Mouse (Mus musculus): ENCODE results near the gene Mapk12.

The Mapk12 gene

DNA sequence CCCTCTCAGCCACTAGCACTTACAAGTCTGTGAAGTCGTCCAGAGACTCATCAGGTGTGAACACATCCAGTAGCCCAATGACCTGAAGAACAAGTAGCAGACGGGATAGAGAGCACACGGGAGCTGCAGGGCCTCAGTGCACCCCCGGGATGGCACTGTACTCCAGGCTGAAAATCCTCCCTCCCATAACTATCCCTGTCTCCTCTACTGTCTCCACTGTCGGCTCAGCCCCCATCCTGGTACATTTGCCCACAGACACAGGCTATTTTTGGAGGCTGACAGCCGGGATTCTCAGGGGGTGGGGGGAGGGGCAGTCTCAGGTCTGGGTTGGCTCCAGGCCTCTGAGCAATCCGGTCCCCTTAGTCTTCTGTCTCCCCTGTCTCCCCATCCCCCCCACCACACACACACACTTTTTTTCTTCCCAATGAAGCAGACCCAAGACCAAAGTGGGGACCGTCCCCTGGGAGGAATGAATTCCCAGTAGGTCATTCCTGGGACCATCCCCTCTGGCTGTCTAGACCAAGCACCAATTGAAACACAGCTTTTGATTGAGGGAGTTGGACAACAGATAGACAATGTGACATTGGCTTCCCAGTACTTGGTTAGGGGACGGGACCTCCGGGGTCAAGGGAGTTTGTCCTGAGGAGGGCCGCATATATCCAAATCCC, 3.0 kb downstream of the Mapk12 start:
- CTCF ChIA-PET, result interaction anchor here in 1 of 4 experiments (1.6 kb wide), 1 partner anchor 9 kb away, joined by 7 read pairs; the partner anchor contains the start of gene Hdac10
- POLR2A ChIA-PET, result interaction anchor here in 2 of 4 experiments (0.6 to 1.6 kb wide), 4 partner anchors 9 to 270 kb away, joined by 3 to 10 read pairs (median 5); partner anchors contain the start of gene Hdac10 (in 2 of the 2)

DNA sequence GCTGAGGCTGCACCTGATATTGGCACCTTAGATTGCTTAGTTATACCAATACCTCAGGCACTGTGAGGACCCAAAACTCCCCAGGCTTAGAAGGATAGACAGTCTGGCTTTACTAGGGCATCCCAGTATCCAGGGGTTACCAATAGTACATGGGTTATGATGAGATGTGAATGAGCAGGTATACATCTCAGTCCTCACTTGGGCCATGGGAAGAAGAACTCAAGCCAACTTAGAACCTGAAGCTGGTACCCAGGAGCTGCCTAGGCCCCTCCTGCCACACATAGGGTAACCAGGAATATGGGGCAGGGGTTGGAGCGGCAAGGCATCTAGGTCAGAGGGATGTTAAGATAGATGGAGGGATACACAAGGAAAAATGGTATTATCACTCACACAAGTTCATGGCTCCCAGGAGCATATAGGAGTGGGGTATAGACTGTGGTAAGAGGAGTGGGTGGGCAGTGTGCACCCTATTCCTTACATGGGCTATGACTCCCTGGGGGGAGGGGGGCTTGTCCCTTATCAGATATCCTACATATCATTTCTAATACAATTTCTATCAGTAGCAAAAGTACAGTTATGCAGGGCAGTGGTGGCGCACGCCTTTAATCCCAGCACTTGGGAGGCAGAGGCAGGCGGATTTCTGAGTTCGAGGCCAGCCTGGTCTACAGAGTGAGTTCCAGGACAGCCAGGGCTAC, 3.9 kb downstream of the Mapk12 start:
- CTCF ChIA-PET, result no interaction called here
- POLR2A ChIA-PET, result interaction anchor here in 1 of 4 experiments (1.6 to 1.9 kb wide), 2 partner anchors 8 to 13 kb away, joined by 4 to 5 read pairs; partner anchors contain the start of gene Hdac10

DNA sequence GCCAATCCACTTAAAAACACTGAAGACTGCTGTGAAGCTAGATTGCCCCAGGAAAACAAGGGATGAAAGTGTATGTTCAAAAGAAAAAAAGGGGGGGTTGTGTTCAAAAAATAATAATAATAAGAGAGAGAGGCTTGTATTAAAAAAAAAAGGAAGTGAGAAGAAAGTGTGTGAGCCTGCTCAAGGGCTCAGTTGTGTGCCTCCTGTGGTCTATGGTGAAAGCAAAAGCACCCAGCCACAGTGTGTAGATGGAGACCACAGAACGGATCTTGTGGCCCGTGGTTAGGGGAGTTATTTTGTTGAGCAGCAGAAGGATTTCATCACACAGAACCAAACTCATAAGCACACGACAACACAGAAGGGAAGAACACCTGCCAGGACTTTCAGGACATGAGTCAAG, 9.2 kb downstream of the Mapk12 start:
- CTCF ChIA-PET, result interaction anchor here in 1 of 4 experiments (0.5 kb wide), 1 partner anchor 79 kb away, joined by 3 read pairs; no protein-coding TSS in a partner anchor
- POLR2A ChIA-PET, result interaction anchor here in 2 of 4 experiments (0.6 to 1.9 kb wide), 2 partner anchors 38 to 434 kb away, joined by 3 to 4 read pairs; no protein-coding TSS in a partner anchor

DNA sequence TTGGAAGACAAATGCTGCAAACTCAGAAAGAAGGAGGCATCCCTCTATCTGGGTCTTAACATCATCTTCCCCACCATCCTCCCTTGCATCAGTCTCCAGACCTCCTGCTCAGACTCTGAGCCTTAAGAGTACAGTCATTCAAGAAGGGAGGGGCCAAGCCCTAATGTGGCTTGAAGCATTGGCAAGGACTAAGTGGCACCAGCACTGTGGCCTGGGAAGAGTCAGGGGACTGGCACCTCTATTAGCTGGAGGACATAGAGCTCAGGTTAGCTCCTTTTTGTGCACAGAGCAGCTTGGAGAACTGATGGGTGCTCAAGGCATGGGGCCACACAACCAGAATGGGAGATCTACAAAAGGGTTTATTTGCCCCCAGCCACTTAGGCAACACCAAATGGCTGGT, 10.3 kb downstream of the Mapk12 start:
- CTCF ChIA-PET, result interaction anchor here in 1 of 4 experiments (0.8 kb wide), 1 partner anchor 10 kb away, joined by 3 read pairs; no protein-coding TSS in a partner anchor

GRCm38 (mm10) chr15:89128382-89129350, 11.8 kb downstream of the Mapk12 start, which contains the start of gene Hdac10:
Gene Hdac10, minus strand, starts transcription at chr15:89128700.
- POLR2A ChIA-PET, result interaction anchor here (0.6 to 2.5 kb wide), 44 partner anchors 8 to 377 kb away, joined by 3 to 16 read pairs (median 4); partner anchors contain the start of genes Dennd6b (in 2 of the 4), Pim3 (in 2 of the 4), Ppp6r2 (in 2 of the 4) and Adm2 (in 1 of the 4)
- CTCF ChIA-PET, result interaction anchor here (0.5 to 2.7 kb wide), 80 partner anchors 9 to 1504 kb away, joined by 3 to 22 read pairs (median 4); partner anchors contain the start of genes Mapk12 (in 4 of the 4), Dennd6b (in 2 of the 4), Mapk11 (in 2 of the 4) and Ppp6r2 (in 2 of the 4)

More for the DNA sequence above, 10.3 kb downstream of the Mapk12 start:
- POLR2A ChIA-PET, result interaction anchor here in 2 of 4 experiments (0.5 to 2.5 kb wide), 2 partner anchors 9 to 82 kb away, joined by 3 to 6 read pairs; no protein-coding TSS in a partner anchor

GRCm38 (mm10) chr15:89127364-89127940, 13.1 kb downstream of the Mapk12 start:
- POLR2A ChIA-PET, result interaction anchor here in 3 of 4 experiments (0.6 to 2.4 kb wide), 18 partner anchors 19 to 376 kb away, joined by 3 to 11 read pairs (median 4); partner anchors contain the start of genes Dennd6b (in 1 of the 3), Mapk11 (in 1 of the 3), Pim3 (in 1 of the 3) and Sbf1 (in 1 of the 3)
- CTCF ChIA-PET, result interaction anchor here (0.5 to 2.7 kb wide), 34 partner anchors 10 to 385 kb away, joined by 3 to 22 read pairs (median 5); partner anchors contain the start of genes Mapk12 (in 3 of the 4), Ppp6r2 (in 2 of the 4), Dennd6b (in 1 of the 4) and Selenoo (in 1 of the 4)

GRCm38 (mm10) chr15:89126622-89127021, 13.9 kb downstream of the Mapk12 start:
- POLR2A ChIA-PET, result interaction anchor here in 1 of 4 experiments (0.8 to 1.5 kb wide), 2 partner anchors 84 to 233 kb away, joined by 3 read pairs; no protein-coding TSS in a partner anchor

DNA sequence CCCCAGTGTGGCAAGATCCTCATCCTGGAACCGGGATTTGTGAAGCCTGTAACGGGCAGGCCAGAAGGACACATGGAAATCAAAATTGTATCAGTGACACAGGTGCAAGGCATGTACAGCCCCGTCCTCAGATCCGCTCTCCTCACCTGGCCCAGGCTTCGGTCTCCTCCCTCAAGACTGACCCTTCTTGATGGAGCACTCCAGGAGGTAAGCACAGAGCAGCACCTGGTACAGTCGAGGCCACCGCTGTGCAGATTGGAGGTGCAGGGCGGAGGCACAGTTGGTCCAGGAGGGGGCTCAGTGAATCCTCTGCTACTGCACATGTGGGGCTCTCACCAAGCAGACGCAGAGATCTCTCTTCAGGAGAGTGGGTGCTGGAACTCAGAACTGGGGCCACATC, 15.2 kb downstream of the Mapk12 start:
- ChIA-PET POLR2A (no interaction called here), CTCF (interaction anchor here in 1 of 4 experiments (1.8 kb wide), 1 partner anchor 86 kb away, joined by 5 read pairs; the partner anchor contains the start of gene Ppp6r2)

More at GRCm38 (mm10) chr15:89126622-89127021, 13.9 kb downstream of the Mapk12 start:
- CTCF ChIA-PET, result interaction anchor here in 2 of 4 experiments (0.5 to 2.7 kb wide), 4 partner anchors 16 to 298 kb away, joined by 3 to 14 read pairs (median 6); no protein-coding TSS in a partner anchor

GRCm38 (mm10) chr15:89124312-89124711, 16.2 kb downstream of the Mapk12 start:
- ChIA-PET POLR2A (interaction anchor here in 2 of 4 experiments (0.6 to 2.5 kb wide), 6 partner anchors 14 to 81 kb away, joined by 3 to 10 read pairs (median 6); partner anchors contain the start of gene Dennd6b (in 1 of the 2)), CTCF (interaction anchor here in 2 of 4 experiments (0.6 to 2.2 kb wide), 6 partner anchors 19 to 297 kb away, joined by 3 to 12 read pairs (median 5); partner anchors contain the start of genes Dennd6b (in 1 of the 2), Mapk11 (in 1 of the 2) and Ppp6r2 (in 1 of the 2))

DNA sequence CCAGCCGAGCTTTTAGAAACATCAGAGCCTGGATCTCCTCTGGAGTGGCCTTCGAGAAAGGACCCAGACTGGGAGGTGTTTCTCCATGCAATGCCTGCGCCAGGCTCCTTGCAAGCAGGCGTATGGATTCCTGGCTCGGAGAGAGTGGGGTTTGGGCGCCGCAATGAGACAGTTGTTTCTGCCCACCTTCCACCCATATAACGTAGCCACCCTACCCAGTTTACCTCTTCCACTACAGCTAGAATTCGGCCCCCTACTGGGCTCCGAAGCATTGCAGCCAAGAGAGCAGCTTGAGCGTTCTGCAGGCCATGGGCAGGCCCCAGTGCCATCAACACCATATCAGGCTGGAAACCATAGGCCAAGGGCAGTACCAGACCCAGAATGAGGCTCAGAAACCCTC, 16.9 kb downstream of the Mapk12 start:
- POLR2A ChIA-PET, result interaction anchor here (0.5 to 2.5 kb wide), 38 partner anchors 9 to 415 kb away, joined by 3 to 10 read pairs (median 4); partner anchors contain the start of genes Alg12 (in 2 of the 4), Creld2 (in 2 of the 4), Mapk12 (in 2 of the 4) and Dennd6b (in 1 of the 4)
- CTCF ChIA-PET, result interaction anchor here in 3 of 4 experiments (0.5 to 2.2 kb wide), 13 partner anchors 14 to 296 kb away, joined by 3 to 12 read pairs (median 4); partner anchors contain the start of genes Dennd6b (in 2 of the 3) and Mapk11 (in 2 of the 3)

- ChIA-PET CTCF (interaction anchor here in 3 of 4 experiments (0.5 to 2.2 kb wide), 11 partner anchors 13 to 295 kb away, joined by 3 to 12 read pairs (median 4); partner anchors contain the start of genes Dennd6b (in 2 of the 3) and Mapk11 (in 2 of the 3)), POLR2A (interaction anchor here (0.6 to 2.5 kb wide), 44 partner anchors 9 to 414 kb away, joined by 3 to 10 read pairs (median 4); partner anchors contain the start of genes Alg12 (in 2 of the 4), Creld2 (in 2 of the 4), Dennd6b (in 2 of the 4) and Mapk12 (in 2 of the 4))
These were observed 17.7 kb downstream of the Mapk12 start, which contains the start of gene Tubgcp6 for GRCm38 (mm10) chr15:89122649-89123366. Gene Tubgcp6, minus strand, starts transcription at chr15:89123112.

DNA sequence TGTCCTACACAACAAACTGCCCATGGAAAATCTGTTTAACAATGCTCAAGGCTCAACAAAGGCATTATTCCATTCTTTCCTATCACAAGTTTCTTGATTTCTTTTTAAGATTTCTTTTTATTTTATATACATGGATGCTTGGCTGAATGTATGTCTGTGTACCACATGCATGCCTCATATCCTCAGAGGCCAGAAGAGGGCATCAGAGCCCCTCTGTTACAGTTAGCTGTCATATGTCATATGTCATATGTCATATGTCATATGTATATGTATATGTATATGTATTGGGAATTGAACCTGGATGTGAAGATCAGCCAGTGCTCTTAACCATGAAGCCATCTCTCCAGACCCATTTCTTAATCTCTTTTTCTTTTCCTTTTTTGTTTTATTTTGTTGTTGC, 22.5 kb downstream of the Mapk12 start:
- ChIA-PET POLR2A (interaction anchor here in 1 of 4 experiments (1.4 kb wide), 1 partner anchor 40 kb away, joined by 3 read pairs; no protein-coding TSS in a partner anchor), CTCF (interaction anchor here in 2 of 4 experiments (0.7 to 1.3 kb wide), 2 partner anchors 10 to 11 kb away, joined by 3 to 8 read pairs; partner anchors contain the start of gene Hdac10 (in 1 of the 2))

DNA sequence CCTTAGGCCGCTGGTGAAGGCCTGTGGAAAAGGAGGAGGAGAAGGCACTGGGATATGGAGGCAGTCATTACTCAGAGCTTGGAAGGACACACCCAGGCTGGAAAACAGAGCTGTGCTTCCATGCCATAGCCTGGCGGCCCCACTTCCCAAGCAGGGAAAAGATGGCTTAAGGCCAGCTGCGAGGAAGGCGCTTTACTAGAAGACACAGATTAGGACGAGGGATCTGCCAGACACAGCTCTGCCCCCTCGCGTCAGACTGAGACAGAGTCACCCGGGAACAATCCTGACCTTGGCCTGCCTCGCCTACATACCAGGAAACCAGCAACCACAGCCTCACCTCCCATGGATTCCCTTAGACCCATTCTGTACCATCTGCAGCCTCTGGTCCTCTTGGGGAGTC, 30.4 kb downstream of the Mapk12 start:
- ChIA-PET CTCF (interaction anchor here (0.5 to 2.4 kb wide), 11 partner anchors 11 to 1074 kb away, joined by 3 to 14 read pairs (median 4); partner anchors contain the start of genes Hdac10 (in 2 of the 4), Alg12 (in 1 of the 4), Selenoo (in 1 of the 4) and Tubgcp6 (in 1 of the 4)), POLR2A (interaction anchor here in 3 of 4 experiments (0.7 to 4.0 kb wide), 11 partner anchors 8 to 282 kb away, joined by 3 to 21 read pairs (median 4); partner anchors contain the start of genes Tubgcp6 (in 2 of the 3), Hdac10 (in 1 of the 3) and Selenoo (in 1 of the 3))

- POLR2A ChIA-PET, result interaction anchor here in 1 of 4 experiments (0.7 kb wide), 1 partner anchor 335 kb away, joined by 3 read pairs; no protein-coding TSS in a partner anchor
- CTCF ChIA-PET, result interaction anchor here in 1 of 4 experiments (0.8 kb wide), 1 partner anchor 12 kb away, joined by 3 read pairs; no protein-coding TSS in a partner anchor
These were observed 33.5 kb downstream of the Mapk12 start for GRCm38 (mm10) chr15:89106976-89107375.

Data from embryonic stem cell, embryonic (primary cell).